Mouse (Mus musculus): Measurements from ENCODE around the gene Clca3b. TPM values are rescaled to one million over a fixed set of nuclear protein-coding genes. Genes with fewer than 3 reads are reported as not detected.
"Not testable (repeated sequence)": the region's sequence is repeated elsewhere in the genome, so short reads cannot be mapped to it uniquely, and the experiment has no call there.

Gene Clca3b
- polyA plus RNA-seq, 1 experiment from 2014 or later, result not detected

DNA sequence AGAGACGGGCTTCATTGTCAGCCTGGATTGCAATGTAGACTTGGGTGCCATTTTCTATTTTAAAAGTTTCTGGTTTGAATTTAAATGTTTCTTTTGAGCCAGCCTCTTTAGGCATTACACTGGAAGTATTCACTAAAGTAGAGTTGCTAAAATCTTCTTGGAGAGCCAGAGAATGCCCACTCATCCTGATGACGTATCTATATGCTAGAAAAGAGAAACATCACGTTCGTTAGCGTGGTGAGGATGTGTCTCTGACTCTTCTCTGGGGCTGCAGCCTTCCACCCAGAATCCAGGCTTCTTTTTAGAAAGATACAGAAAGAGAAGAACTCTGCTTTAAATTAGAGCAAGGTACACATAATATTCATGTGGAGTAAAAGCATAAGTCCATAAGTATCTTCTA is 25.8 kb downstream of the Clca3b start:
- 81% methylated on average over 5 of the region's 5 CpGs for WGBS
- ATAC-seq (replicated peaks; ENCODE audit: insufficient number of reproducible peaks, low FRiP score, low TSS enrichment, low read depth), result no peak
- no peak overlapping the region for H3K27ac ChIP-seq (replicated peaks; ENCODE audit: low read depth, low read length)
- no peak overlapping the region for H3K9ac ChIP-seq (replicated peaks; ENCODE audit: low read length)
- no peaks in the 10 kb centered on the region for H3K27me3 ChIP-seq (ENCODE audit: control insufficient read depth, insufficient read depth, low read length)
- H3K4me3 ChIP-seq (ENCODE audit: low read depth, low read length), result no peak overlapping the region
- no peak overlapping the region for H3K4me2 ChIP-seq (ENCODE audit: low read depth, low read length)
- DNase-seq (ENCODE audit: low spot score), result no peak
- no peaks in the 10 kb centered on the region for H3K9me3 ChIP-seq (replicated peaks; ENCODE audit: control insufficient read depth, low read length)
- no peaks in the 10 kb centered on the region for H3K36me3 ChIP-seq (replicated peaks; ENCODE audit: control insufficient read depth, insufficient read depth, low read depth, low read length)
- H3K4me1 ChIP-seq (ENCODE audit: control insufficient read depth, insufficient read depth, low read length), result no peaks in the 10 kb centered on the region

DNA sequence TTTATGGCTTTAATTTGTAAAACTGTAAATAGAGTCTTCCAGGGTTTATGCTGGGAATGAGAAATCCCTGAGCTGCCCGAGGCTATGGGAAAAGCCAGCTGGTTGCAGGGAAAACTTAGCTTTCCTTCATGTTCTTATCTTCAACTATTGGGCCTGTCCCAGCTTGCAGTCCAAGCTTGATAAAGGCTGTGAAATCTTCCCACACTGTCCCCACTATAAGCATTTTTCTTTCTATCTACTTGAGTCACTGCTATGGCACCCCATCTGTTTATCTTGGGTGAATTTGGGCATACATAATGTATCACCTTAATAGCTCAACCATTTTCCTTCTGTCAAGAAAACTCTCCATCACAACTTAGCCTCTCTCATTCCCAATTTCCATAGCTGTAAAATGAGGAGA is 28.5 kb downstream of the Clca3b start:
- no peak overlapping the region for H3K4me2 ChIP-seq (ENCODE audit: low read depth, low read length)
- ATAC-seq (replicated peaks; ENCODE audit: insufficient number of reproducible peaks, low FRiP score, low TSS enrichment, low read depth) (no peak), DNase-seq (ENCODE audit: low spot score) (no peak)
- no peaks in the 10 kb centered on the region for H3K9me3 ChIP-seq (replicated peaks; ENCODE audit: control insufficient read depth, low read length)
- no peak overlapping the region for H3K4me3 ChIP-seq (ENCODE audit: low read depth, low read length)
- no peak overlapping the region for H3K9ac ChIP-seq (replicated peaks; ENCODE audit: low read length)
- WGBS, result 67% methylated on average over 1 of the region's 1 CpGs
- H3K27me3 ChIP-seq (ENCODE audit: control insufficient read depth, insufficient read depth, low read length), result no peaks in the 10 kb centered on the region
- no peak overlapping the region for H3K27ac ChIP-seq (replicated peaks; ENCODE audit: low read depth, low read length)
- H3K36me3 ChIP-seq (replicated peaks; ENCODE audit: control insufficient read depth, insufficient read depth, low read depth, low read length), result no peaks in the 10 kb centered on the region
- H3K4me1 ChIP-seq (ENCODE audit: control insufficient read depth, insufficient read depth, low read length), result no peaks in the 10 kb centered on the region

DNA sequence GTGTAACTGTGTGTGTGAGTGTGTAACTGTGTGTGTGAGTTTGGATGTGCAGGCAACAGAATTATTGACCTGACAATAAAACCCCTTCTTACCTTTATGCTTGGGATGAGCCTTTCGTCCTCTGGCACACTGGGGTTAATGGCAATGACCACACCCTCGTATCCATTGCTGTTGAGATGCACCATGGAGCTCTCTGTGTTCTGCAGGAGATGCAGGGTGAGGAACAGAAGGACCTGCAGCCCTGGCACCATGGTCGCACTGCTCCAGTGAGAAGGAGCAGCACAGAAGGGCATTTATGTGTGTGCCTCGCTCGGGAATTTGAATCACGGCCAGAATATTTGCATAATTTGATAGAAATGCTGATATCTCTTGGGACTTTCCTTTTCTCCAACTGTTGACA is 29.9 kb downstream of the Clca3b start, which contains the start of gene Clca3a2:
Gene Clca3a2 (minus strand): TSS at position 276 of the 400 bp plus-strand sequence.
- not testable (repeated sequence) for H3K4me1 ChIP-seq (ENCODE audit: control insufficient read depth, insufficient read depth, low read length); H3K9me3 ChIP-seq (replicated peaks; ENCODE audit: control insufficient read depth, low read length); H3K4me3 ChIP-seq (ENCODE audit: low read depth, low read length); DNase-seq (ENCODE audit: low spot score); H3K27me3 ChIP-seq (ENCODE audit: control insufficient read depth, insufficient read depth, low read length); ATAC-seq (replicated peaks; ENCODE audit: insufficient number of reproducible peaks, low FRiP score, low TSS enrichment, low read depth); H3K9ac ChIP-seq (replicated peaks; ENCODE audit: low read length); H3K36me3 ChIP-seq (replicated peaks; ENCODE audit: control insufficient read depth, insufficient read depth, low read depth, low read length); H3K27ac ChIP-seq (replicated peaks; ENCODE audit: low read depth, low read length); H3K4me2 ChIP-seq (ENCODE audit: low read depth, low read length)
- WGBS, result 89% methylated on average over 6 of the region's 6 CpGs

DNA sequence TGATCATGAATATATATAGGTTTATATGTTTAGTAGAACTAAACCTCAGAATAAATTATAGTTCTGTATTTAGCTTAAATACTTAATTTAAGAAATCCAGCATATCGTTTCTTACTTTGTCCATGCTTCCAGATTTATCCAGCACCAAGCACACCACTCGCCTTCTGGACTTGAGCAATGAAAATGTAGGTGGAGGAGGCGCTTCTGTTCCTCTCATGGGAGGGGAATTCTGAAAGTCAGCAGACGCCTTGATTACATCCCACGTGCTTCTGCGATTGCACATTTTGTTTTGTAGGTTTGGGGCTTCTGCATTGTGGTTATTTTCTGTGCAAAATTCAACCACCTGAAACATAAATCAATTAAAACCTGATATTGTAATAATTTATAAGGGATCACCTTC is 35.8 kb downstream of the Clca3b start:
- H3K9ac ChIP-seq (replicated peaks; ENCODE audit: low read length); H3K4me3 ChIP-seq (ENCODE audit: low read depth, low read length); H3K27ac ChIP-seq (replicated peaks; ENCODE audit: low read depth, low read length); H3K27me3 ChIP-seq (ENCODE audit: control insufficient read depth, insufficient read depth, low read length); H3K36me3 ChIP-seq (replicated peaks; ENCODE audit: control insufficient read depth, insufficient read depth, low read depth, low read length); H3K4me2 ChIP-seq (ENCODE audit: low read depth, low read length); ATAC-seq (replicated peaks; ENCODE audit: insufficient number of reproducible peaks, low FRiP score, low TSS enrichment, low read depth); H3K9me3 ChIP-seq (replicated peaks; ENCODE audit: control insufficient read depth, low read length); H3K4me1 ChIP-seq (ENCODE audit: control insufficient read depth, insufficient read depth, low read length); DNase-seq (ENCODE audit: low spot score): not testable (repeated sequence)
- 83% methylated on average over 6 of the region's 6 CpGs for WGBS

DNA sequence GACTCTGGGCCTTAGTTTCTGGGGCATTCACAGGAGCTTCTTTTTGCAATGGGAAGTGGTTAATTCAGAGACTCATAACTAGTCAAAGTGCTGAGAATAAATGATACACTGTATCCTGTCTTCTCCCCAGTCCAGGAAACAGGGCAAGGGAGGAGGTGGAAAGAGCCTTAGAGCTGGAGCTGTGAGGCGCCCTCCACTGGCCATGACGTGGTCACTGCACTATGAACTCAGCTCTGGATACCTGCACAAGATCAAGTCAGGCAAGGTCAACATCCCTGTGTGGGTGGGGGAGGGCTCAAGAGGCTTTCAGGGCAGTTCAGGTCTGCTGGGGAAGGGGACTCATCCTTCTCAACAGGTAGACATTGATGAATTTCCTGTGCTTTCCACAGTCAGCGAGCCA is 37.3 kb downstream of the Clca3b start:
- no peaks in the 10 kb centered on the region for H3K36me3 ChIP-seq (replicated peaks; ENCODE audit: control insufficient read depth, insufficient read depth, low read depth, low read length)
- no peaks in the 10 kb centered on the region for H3K27me3 ChIP-seq (ENCODE audit: control insufficient read depth, insufficient read depth, low read length)
- DNase-seq (ENCODE audit: low spot score), result no peak
- H3K27ac ChIP-seq (replicated peaks; ENCODE audit: low read depth, low read length), result no peak overlapping the region
- H3K4me2 ChIP-seq (ENCODE audit: low read depth, low read length), result no peak overlapping the region
- no peaks in the 10 kb centered on the region for H3K4me1 ChIP-seq (ENCODE audit: control insufficient read depth, insufficient read depth, low read length)
- 48% methylated on average over 3 of the region's 3 CpGs for WGBS
- H3K9ac ChIP-seq (replicated peaks; ENCODE audit: low read length), result no peak overlapping the region
- H3K9me3 ChIP-seq (replicated peaks; ENCODE audit: control insufficient read depth, low read length), result no peaks in the 10 kb centered on the region
- H3K4me3 ChIP-seq (ENCODE audit: low read depth, low read length), result no peak overlapping the region
- ATAC-seq (replicated peaks; ENCODE audit: insufficient number of reproducible peaks, low FRiP score, low TSS enrichment, low read depth), result no peak

DNA sequence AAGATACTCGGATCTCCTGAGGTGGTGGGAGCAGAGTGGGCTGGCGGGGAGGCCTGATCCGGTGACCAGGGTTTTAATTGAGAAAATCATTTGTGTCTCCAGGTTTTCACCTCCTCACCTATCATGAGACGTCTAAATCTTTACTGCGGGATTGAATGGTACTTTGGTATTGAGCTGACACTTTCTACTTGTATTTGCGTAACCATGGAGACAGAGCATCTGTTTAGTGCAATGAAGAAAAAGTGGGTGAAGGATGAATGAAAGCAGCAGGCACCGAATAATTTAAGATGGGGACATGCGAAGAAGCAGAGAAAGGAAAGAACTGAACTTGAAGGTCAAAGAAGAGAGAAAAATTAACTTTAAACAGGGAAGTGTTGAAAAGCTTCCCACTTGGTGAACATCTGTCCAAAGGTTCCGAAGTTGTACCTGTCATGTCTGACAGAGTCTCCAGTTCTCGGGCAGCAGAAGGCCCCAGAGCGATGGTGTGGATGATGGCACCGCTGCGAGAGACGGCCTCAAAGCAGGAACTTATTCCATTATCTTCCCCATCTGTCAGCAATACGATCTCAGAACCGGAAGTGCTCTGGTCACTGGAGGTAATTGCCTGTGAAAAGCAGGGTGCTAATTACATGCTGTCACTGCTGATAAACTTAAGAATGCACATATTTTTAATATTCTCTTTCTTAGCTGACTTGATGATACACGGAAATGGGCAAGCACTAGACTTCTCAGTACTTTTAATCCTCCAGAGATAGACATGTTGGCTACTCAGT is 40.8 kb downstream of the Clca3b start:
- not testable (repeated sequence) for H3K4me2 ChIP-seq (ENCODE audit: low read depth, low read length); H3K27ac ChIP-seq (replicated peaks; ENCODE audit: low read depth, low read length); H3K9me3 ChIP-seq (replicated peaks; ENCODE audit: control insufficient read depth, low read length); DNase-seq (ENCODE audit: low spot score); H3K4me1 ChIP-seq (ENCODE audit: control insufficient read depth, insufficient read depth, low read length); H3K27me3 ChIP-seq (ENCODE audit: control insufficient read depth, insufficient read depth, low read length); ATAC-seq (replicated peaks; ENCODE audit: insufficient number of reproducible peaks, low FRiP score, low TSS enrichment, low read depth); H3K36me3 ChIP-seq (replicated peaks; ENCODE audit: control insufficient read depth, insufficient read depth, low read depth, low read length); H3K9ac ChIP-seq (replicated peaks; ENCODE audit: low read length); H3K4me3 ChIP-seq (ENCODE audit: low read depth, low read length)
- 68% methylated on average over 14 of the region's 17 CpGs for WGBS

DNA sequence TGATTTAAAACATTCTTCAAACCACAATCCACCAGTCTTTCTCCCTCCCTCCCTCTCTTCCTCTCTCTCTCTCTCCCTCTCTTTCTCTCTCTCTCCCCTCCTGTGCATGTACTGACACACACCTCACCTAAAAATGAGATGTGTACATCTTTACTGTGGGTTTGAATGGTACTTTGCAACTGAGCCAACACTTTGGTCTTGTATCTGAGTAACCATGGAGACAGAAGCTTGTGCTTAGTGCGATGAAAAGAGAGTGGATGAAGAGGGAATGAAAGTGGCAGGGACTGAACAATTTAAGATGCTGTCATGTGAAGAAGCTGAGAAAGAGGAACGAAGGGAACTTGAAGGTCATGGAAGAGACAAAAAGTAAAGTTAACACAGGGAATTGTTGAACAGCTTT is 42.5 kb downstream of the Clca3b start:
- H3K27ac ChIP-seq (replicated peaks; ENCODE audit: low read depth, low read length), result not testable (repeated sequence)

DNA sequence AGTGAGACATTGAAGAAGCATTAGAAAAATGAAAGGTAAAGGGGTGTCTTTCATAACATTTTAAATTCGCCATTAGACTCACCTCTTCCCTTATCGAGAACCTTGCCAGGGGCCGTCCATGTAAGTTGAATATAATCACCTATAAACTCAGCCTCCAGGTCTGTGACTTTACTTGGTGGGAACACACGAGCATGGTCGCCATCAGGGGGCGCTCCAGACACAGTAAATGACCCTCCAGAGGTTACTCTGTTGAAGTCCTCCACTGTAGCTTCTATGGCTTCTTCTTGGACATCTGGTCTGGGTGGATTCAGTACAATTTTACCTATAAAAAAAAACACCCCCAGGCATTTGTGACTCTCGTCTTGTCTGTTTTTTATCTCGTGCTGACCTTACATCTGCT is 47.3 kb downstream of the Clca3b start:
- DNase-seq (ENCODE audit: low spot score) (peak; percentile 52), ATAC-seq (replicated peaks; ENCODE audit: insufficient number of reproducible peaks, low FRiP score, low TSS enrichment, low read depth) (no peak)
- no peaks in the 10 kb centered on the region for H3K9me3 ChIP-seq (replicated peaks; ENCODE audit: control insufficient read depth, low read length)
- no peaks in the 10 kb centered on the region for H3K4me1 ChIP-seq (ENCODE audit: control insufficient read depth, insufficient read depth, low read length)
- H3K4me2 ChIP-seq (ENCODE audit: low read depth, low read length), result no peak overlapping the region
- H3K27me3 ChIP-seq (ENCODE audit: control insufficient read depth, insufficient read depth, low read length), result no peaks in the 10 kb centered on the region
- no peak overlapping the region for H3K27ac ChIP-seq (replicated peaks; ENCODE audit: low read depth, low read length)
- WGBS, result 29% methylated on average over 8 of the region's 8 CpGs
- H3K36me3 ChIP-seq (replicated peaks; ENCODE audit: control insufficient read depth, insufficient read depth, low read depth, low read length), result no peaks in the 10 kb centered on the region
- no peak overlapping the region for H3K9ac ChIP-seq (replicated peaks; ENCODE audit: low read length)
- H3K4me3 ChIP-seq (ENCODE audit: low read depth, low read length), result no peak overlapping the region

More for the DNA sequence above, 42.5 kb downstream of the Clca3b start:
- not testable (repeated sequence) for H3K9me3 ChIP-seq (replicated peaks; ENCODE audit: control insufficient read depth, low read length); H3K4me1 ChIP-seq (ENCODE audit: control insufficient read depth, insufficient read depth, low read length); H3K27me3 ChIP-seq (ENCODE audit: control insufficient read depth, insufficient read depth, low read length); H3K9ac ChIP-seq (replicated peaks; ENCODE audit: low read length); H3K36me3 ChIP-seq (replicated peaks; ENCODE audit: control insufficient read depth, insufficient read depth, low read depth, low read length); ATAC-seq (replicated peaks; ENCODE audit: insufficient number of reproducible peaks, low FRiP score, low TSS enrichment, low read depth); H3K4me2 ChIP-seq (ENCODE audit: low read depth, low read length); DNase-seq (ENCODE audit: low spot score); H3K4me3 ChIP-seq (ENCODE audit: low read depth, low read length)
- 80% methylated on average over 2 of the region's 2 CpGs for WGBS

Data from embryonic facial prominence, embryonic 11.5 days (tissue).